Mouse (Mus musculus): ENCODE data around the gene Cirbp. TPM values are rescaled to one million over a fixed set of nuclear protein-coding genes. Genes with fewer than 3 reads are reported as not detected.

The Cirbp gene
- polyA plus RNA-seq (2014; fragmentation: Nextera tagmentation; extraction: Ambion mirVana): 59.7 and 88.3 TPM in 2 replicates

DNA sequence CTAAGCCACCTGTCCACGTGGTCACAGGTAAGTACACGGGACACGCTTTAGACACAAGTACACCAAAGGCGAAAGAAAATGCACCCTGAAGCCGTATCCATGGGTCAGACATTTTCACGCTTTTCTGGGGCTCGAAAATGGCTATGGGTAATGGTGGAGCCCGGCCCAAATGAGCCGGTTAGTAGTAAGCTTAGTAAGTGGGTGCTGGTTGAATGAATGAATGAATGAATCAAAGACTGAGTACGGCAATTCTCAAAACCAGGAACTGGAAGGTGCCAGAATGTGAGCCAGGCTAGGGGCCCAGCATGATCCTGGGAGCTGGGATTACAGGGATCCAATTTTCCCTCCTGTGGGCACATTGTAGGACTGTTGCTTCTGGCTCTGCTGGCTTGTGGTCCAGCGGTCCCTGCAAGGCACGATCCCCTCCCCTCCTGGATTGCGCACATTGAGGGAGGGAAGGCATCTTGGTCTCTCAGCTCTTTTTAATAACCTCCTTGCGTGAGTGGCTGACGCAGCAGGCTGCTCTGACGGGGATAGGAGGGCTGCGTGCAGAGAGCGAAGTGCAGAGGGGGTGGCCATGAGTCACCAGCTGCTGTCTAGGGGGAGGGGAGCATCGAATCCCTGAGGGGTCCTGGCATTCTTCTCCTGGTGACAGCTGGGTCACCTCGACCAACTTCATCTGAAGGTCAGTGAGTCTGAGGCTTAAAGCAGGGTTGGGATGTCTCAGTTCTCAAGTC lies at the start of gene Cirbp:
TSS of gene Cirbp (plus strand) at position 594 of the 737 bp plus-strand sequence.
- ATAC-seq (ENCODE audit: low read depth): no peak; the same call in 1 of the 2 replicates
- peak within 1 kb of the TSS; percentile 56 for H3K9ac ChIP-seq (ENCODE audit: low read depth, low read length)
- peak; percentile 74 for DNase-seq (ENCODE audit: low spot score)
- peak within 1 kb of the TSS; percentile 80 for H3K27ac ChIP-seq (replicated peaks; ENCODE audit: low read depth, low read length)
- no peaks in the 10 kb centered on the region for H3K27me3 ChIP-seq (replicated peaks; ENCODE audit: control insufficient read depth, insufficient read depth, low read length)
- no peaks in the 10 kb centered on the region for H3K9me3 ChIP-seq (ENCODE audit: control insufficient read depth, low read length)
- WGBS: 14% methylated on average over 20 of the region's 20 CpGs
- H3K36me3 ChIP-seq (ENCODE audit: control insufficient read depth, insufficient read depth, low read length): peaks cover 10% of the 10 kb centered on the region
- peak within 1 kb of the TSS; percentile 93 for H3K4me2 ChIP-seq (ENCODE audit: low read depth, low read length)
- peaks cover 45% of the 10 kb centered on the region for H3K4me1 ChIP-seq (ENCODE audit: control insufficient read depth, insufficient read depth, low read length)
- H3K4me3 ChIP-seq (ENCODE audit: low read depth, low read length): peak within 1 kb of the TSS; percentile 40

- Histone ChIP-seq H3K9me3 (ENCODE audit: control insufficient read depth, low read length) (no peaks in the 10 kb centered on the region), H3K27me3 (replicated peaks; ENCODE audit: control insufficient read depth, insufficient read depth, low read length) (no peaks in the 10 kb centered on the region), H3K4me3 (ENCODE audit: low read depth, low read length) (peak overlapping the region; percentile 99), H3K4me1 (ENCODE audit: control insufficient read depth, insufficient read depth, low read length) (peaks cover 15% of the 10 kb centered on the region), H3K9ac (ENCODE audit: low read depth, low read length) (peak overlapping the region; percentile 95), H3K4me2 (ENCODE audit: low read depth, low read length) (peak overlapping the region; percentile 90), H3K36me3 (ENCODE audit: control insufficient read depth, insufficient read depth, low read length) (peaks cover 30% of the 10 kb centered on the region), H3K27ac (replicated peaks; ENCODE audit: low read depth, low read length) (no peak overlapping the region)
- DNase-seq (ENCODE audit: low spot score) (no peak), ATAC-seq (ENCODE audit: low read depth) (no peak)
- under 1% methylated on average over 26 of the region's 27 CpGs for WGBS
Observed at GRCm38 (mm10) chr10:80116563-80116926, 49.2 kb upstream of the Cirbp start.

- ATAC-seq (ENCODE audit: low read depth) (no peak), DNase-seq (ENCODE audit: low spot score) (no peak)
Observed at GRCm38 (mm10) chr10:80116927-80117691, 48.7 kb upstream of the Cirbp start.

DNA sequence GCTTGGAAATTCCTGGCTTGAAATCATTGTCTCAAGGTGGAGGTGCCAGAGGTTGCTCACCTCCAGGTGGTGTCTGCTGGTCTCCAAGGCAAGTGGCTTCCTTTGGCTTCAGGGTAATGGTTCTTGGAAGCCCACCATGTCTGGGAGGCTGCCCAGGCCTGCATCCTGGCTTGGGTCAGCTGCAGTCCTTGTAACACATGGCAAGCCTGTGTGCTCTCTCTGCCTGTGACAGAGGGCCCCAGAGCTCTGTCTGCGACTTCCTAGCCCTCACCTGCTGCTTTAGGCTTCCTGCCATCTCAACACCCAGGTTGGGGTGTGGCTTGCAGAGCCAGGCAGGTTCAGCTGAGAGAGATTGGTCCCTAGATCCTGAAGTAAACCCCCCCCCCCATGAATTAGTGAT lies 48.0 kb upstream of the Cirbp start:
- H3K27ac ChIP-seq (replicated peaks; ENCODE audit: low read depth, low read length): peak overlapping the region; percentile 28
- 58% methylated on average over 1 of the region's 1 CpGs for WGBS
- DNase-seq (ENCODE audit: low spot score): no peak

More at GRCm38 (mm10) chr10:80116927-80117691, 48.7 kb upstream of the Cirbp start:
- peaks cover 35% of the 10 kb centered on the region for H3K36me3 ChIP-seq (ENCODE audit: control insufficient read depth, insufficient read depth, low read length)
- H3K27ac ChIP-seq (replicated peaks; ENCODE audit: low read depth, low read length): peak overlapping the region; percentile 28; the same call in 1 of the 2 replicates
- H3K9me3 ChIP-seq (ENCODE audit: control insufficient read depth, low read length): no peaks in the 10 kb centered on the region
- H3K4me3 ChIP-seq (ENCODE audit: low read depth, low read length): peak overlapping the region; percentile 99
- H3K27me3 ChIP-seq (replicated peaks; ENCODE audit: control insufficient read depth, insufficient read depth, low read length): no peaks in the 10 kb centered on the region
- peak overlapping the region; percentile 95 for H3K9ac ChIP-seq (ENCODE audit: low read depth, low read length)
- H3K4me1 ChIP-seq (ENCODE audit: control insufficient read depth, insufficient read depth, low read length): peaks cover 15% of the 10 kb centered on the region
- 2% methylated on average over 27 of the region's 30 CpGs for WGBS
- peak overlapping the region; percentile 90 for H3K4me2 ChIP-seq (ENCODE audit: low read depth, low read length)

DNA sequence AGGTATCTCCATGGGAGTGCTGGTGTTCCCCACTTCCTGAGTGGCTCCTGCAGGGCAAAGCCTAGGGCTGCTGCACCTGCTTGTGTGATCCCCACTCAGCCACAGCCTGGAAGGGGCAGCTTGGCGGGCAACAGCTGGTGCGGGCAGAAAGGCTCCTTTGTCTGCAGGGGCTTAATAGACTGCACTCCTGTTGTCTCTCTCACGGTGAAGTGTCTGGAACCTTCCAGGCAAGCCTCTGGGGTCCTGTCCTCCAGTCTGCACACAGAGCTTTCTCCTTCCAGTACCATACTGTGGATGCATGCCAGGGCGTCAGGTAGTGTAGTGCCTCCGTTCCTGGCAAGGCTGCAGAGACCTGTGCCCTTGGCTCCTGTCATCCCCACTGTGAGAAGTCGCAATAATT lies 47.2 kb upstream of the Cirbp start:
- Histone ChIP-seq H3K4me1 (ENCODE audit: control insufficient read depth, insufficient read depth, low read length) (peaks cover 15% of the 10 kb centered on the region), H3K36me3 (ENCODE audit: control insufficient read depth, insufficient read depth, low read length) (peaks cover 38% of the 10 kb centered on the region), H3K9me3 (ENCODE audit: control insufficient read depth, low read length) (no peaks in the 10 kb centered on the region), H3K4me3 (ENCODE audit: low read depth, low read length) (peak overlapping the region; percentile 99), H3K9ac (ENCODE audit: low read depth, low read length) (peak overlapping the region; percentile 95), H3K4me2 (ENCODE audit: low read depth, low read length) (peak overlapping the region; percentile 90), H3K27ac (replicated peaks; ENCODE audit: low read depth, low read length) (peak overlapping the region; percentile 28; the same call in 1 of the 2 replicates), H3K27me3 (replicated peaks; ENCODE audit: control insufficient read depth, insufficient read depth, low read length) (no peaks in the 10 kb centered on the region)
- ATAC-seq (ENCODE audit: low read depth): no peak
- 60% methylated on average over 6 of the region's 6 CpGs for WGBS
- DNase-seq (ENCODE audit: low spot score): no peak

More for the DNA sequence above, 48.0 kb upstream of the Cirbp start:
- Histone ChIP-seq H3K4me3 (ENCODE audit: low read depth, low read length) (peak overlapping the region; percentile 99), H3K4me2 (ENCODE audit: low read depth, low read length) (peak overlapping the region; percentile 90), H3K9ac (ENCODE audit: low read depth, low read length) (peak overlapping the region; percentile 95), H3K36me3 (ENCODE audit: control insufficient read depth, insufficient read depth, low read length) (peaks cover 37% of the 10 kb centered on the region), H3K4me1 (ENCODE audit: control insufficient read depth, insufficient read depth, low read length) (peaks cover 15% of the 10 kb centered on the region), H3K27me3 (replicated peaks; ENCODE audit: control insufficient read depth, insufficient read depth, low read length) (no peaks in the 10 kb centered on the region), H3K9me3 (ENCODE audit: control insufficient read depth, low read length) (no peaks in the 10 kb centered on the region)
- ATAC-seq (ENCODE audit: low read depth): no peak

- Histone ChIP-seq H3K9ac (ENCODE audit: low read depth, low read length) (no peak overlapping the region), H3K9me3 (ENCODE audit: control insufficient read depth, low read length) (no peaks in the 10 kb centered on the region), H3K4me1 (ENCODE audit: control insufficient read depth, insufficient read depth, low read length) (peaks cover 15% of the 10 kb centered on the region), H3K27me3 (replicated peaks; ENCODE audit: control insufficient read depth, insufficient read depth, low read length) (no peaks in the 10 kb centered on the region), H3K4me2 (ENCODE audit: low read depth, low read length) (no peak overlapping the region), H3K4me3 (ENCODE audit: low read depth, low read length) (no peak overlapping the region), H3K27ac (replicated peaks; ENCODE audit: low read depth, low read length) (no peak overlapping the region), H3K36me3 (ENCODE audit: control insufficient read depth, insufficient read depth, low read length) (peaks cover 54% of the 10 kb centered on the region)
- 79% methylated on average over 2 of the region's 2 CpGs for WGBS
- DNase-seq (ENCODE audit: low spot score) (no peak), ATAC-seq (ENCODE audit: low read depth) (no peak)
Observed at GRCm38 (mm10) chr10:80120146-80120545, 45.6 kb upstream of the Cirbp start.

- Histone ChIP-seq H3K27ac (replicated peaks; ENCODE audit: low read depth, low read length) (no peak overlapping the region), H3K9me3 (ENCODE audit: control insufficient read depth, low read length) (no peaks in the 10 kb centered on the region), H3K4me3 (ENCODE audit: low read depth, low read length) (no peak overlapping the region), H3K4me1 (ENCODE audit: control insufficient read depth, insufficient read depth, low read length) (peaks cover 15% of the 10 kb centered on the region), H3K9ac (ENCODE audit: low read depth, low read length) (no peak overlapping the region), H3K27me3 (replicated peaks; ENCODE audit: control insufficient read depth, insufficient read depth, low read length) (no peaks in the 10 kb centered on the region), H3K36me3 (ENCODE audit: control insufficient read depth, insufficient read depth, low read length) (peaks cover 68% of the 10 kb centered on the region), H3K4me2 (ENCODE audit: low read depth, low read length) (no peak overlapping the region)
- ATAC-seq (ENCODE audit: low read depth) (no peak), DNase-seq (ENCODE audit: low spot score) (no peak)
- 90% methylated on average over 2 of the region's 2 CpGs for WGBS
Observed at GRCm38 (mm10) chr10:80121639-80122038, 44.1 kb upstream of the Cirbp start.

DNA sequence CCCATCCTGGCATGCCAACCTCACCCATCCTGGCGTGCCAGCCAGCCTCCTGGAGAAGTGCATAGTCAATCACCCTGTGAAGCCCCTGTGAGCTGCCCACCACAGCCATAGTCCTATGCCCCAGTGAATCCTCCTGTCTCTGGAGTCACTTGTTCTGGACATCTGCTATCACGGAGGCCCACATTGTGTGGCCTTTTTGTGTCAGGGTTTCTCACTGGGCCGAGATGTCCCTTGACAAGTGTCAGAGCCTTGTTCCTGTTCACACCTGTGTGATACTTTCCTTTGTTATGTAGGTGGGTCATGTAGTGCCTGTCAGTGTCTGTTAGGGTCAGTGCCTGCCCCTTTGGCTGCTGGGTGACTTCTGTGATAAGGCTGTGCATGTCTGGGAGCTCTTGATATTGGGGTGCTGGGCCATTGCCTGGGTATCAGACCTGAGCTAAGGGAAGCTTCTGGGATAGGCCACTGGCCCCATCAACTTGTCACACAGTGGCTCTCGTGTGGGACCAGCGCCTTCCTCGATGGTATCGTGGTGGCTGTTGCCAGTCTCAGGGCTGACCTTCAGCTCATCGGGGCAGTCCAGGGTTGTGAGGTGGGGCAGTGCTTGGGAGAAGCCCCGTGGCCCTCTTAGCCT lies 41.7 kb upstream of the Cirbp start:
- Histone ChIP-seq H3K4me1 (ENCODE audit: control insufficient read depth, insufficient read depth, low read length) (no peaks in the 10 kb centered on the region), H3K9me3 (ENCODE audit: control insufficient read depth, low read length) (no peaks in the 10 kb centered on the region), H3K9ac (ENCODE audit: low read depth, low read length) (no peak overlapping the region), H3K36me3 (ENCODE audit: control insufficient read depth, insufficient read depth, low read length) (peaks cover 84% of the 10 kb centered on the region), H3K4me2 (ENCODE audit: low read depth, low read length) (no peak overlapping the region), H3K4me3 (ENCODE audit: low read depth, low read length) (no peak overlapping the region), H3K27me3 (replicated peaks; ENCODE audit: control insufficient read depth, insufficient read depth, low read length) (no peaks in the 10 kb centered on the region), H3K27ac (replicated peaks; ENCODE audit: low read depth, low read length) (no peak overlapping the region)
- ATAC-seq (ENCODE audit: low read depth): no peak
- WGBS: 95% methylated on average over 9 of the region's 9 CpGs
- DNase-seq (ENCODE audit: low spot score): no peak
